Comparison of ENCODE assay signal across 9 mouse cellular contexts in the genomic region with DNA sequence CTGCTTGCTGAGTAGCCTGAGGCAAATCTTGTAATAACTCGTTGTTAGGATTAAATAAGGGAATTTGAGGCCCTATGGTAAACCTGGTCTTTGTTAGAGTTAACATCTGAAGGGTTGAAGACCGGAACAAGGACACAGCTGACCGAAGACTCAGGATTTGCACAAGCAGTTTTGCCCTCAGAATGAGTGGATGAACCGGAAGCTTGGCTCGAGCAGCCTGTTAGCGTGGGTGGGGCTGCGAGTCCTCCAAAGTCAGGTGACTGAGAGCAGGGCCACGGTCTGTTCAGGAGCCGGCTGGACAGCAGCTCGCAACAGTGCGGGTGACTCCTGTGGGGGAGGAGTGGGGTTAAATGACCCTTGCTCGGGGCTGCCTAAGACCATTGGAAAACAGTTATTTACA. TPM values are rescaled to one million over a fixed set of nuclear protein-coding genes. Genes with fewer than 3 reads are reported as not detected.
DNase-seq lines count a peak whose midpoint lies in the region; ATAC-seq lines count a peak whose summit lies in the region.
"Had no signal": no experiment of that assay in that cellular context is flagged by ENCODE, and none has a peak within 500 bp of the region (broad histone marks: within the 10 kb centered on the region; RNA-seq: fewer than 3 reads in every experiment).

No protein-coding gene starts in this region.

- peak overlapping the region; percentile 75 for H3K4me2 ChIP-seq in heart, embryonic 14.5 days (ENCODE audit: low read length)

- WGBS in heart, embryonic 14.5 days, result 42% methylated on average over 12 of the region's 12 CpGs

- H3K36me3 ChIP-seq in heart, embryonic 14.5 days (ENCODE audit: control insufficient read depth, insufficient read depth, low read length), result peaks cover 43% of the 10 kb centered on the region

- no peak overlapping the region for H3K9ac ChIP-seq in heart, embryonic 14.5 days (ENCODE audit: low read length)

- H3K4me3 ChIP-seq in heart, embryonic 14.5 days (ENCODE audit: control insufficient read depth in 1 of 2, insufficient read depth in 1 of 2, low read depth in 1 of 2, low read length in 2 of 2), result peak overlapping the region in 1 of 2 experiments; percentile 1; a peak in 1 of 4 replicates

- H3K27ac ChIP-seq in heart, embryonic 14.5 days (replicated peaks in 1 of 2; ENCODE audit: control insufficient read depth in 1 of 2, insufficient read depth in 1 of 2, low read depth in 2 of 2, low read length in 2 of 2), result peak overlapping the region in 1 of 2 experiments; percentile 41; a peak in 2 of 4 replicates
- H3K27ac ChIP-seq: macrophage had no signal

- H3K27me3 ChIP-seq in heart, embryonic 14.5 days (ENCODE audit: control insufficient read depth, insufficient read depth, low read length), result no peaks in the 10 kb centered on the region

- DNase-seq in ZHBTc4 (ENCODE audit: low read depth, low spot score), result peak; percentile 28
- DNase-seq in adrenal gland, postnatal 4 days (ENCODE audit: low spot score in 2 of 2), result peak; percentile 22 to 41
- peak; percentile 76 for DNase-seq in kidney, postnatal 14 days
- peak; percentile 78 for DNase-seq in lung, postnatal 36 days
- DNase-seq in spleen, postnatal 4 days (ENCODE audit: low spot score in 2 of 2), result no peak
- DNase-seq in left cerebral cortex, adult 18-20 months (ENCODE audit: low spot score in 2 of 2), result no peak
- DNase-seq in thymus, postnatal 10 days (ENCODE audit: low spot score in 2 of 2), result no peak

- H3K9me3 ChIP-seq in heart, embryonic 14.5 days (ENCODE audit: control insufficient read depth, low read length), result no peaks in the 10 kb centered on the region

- ATAC-seq in heart, embryonic 14.5 days (ENCODE audit: insufficient number of reproducible peaks, insufficient read depth, low FRiP score, low read depth), result no peak

- peaks cover 10 to 24% of the 10 kb centered on the region in 2 experiments for H3K4me1 ChIP-seq in heart, embryonic 14.5 days (ENCODE audit: control insufficient read depth in 2 of 2, insufficient read depth in 2 of 2, low read length in 2 of 2)

RNA-seq across cellular contexts. Expression of a gene that starts 2.8 kb away (rescaled TPM):
- total RNA-seq in adrenal gland, postnatal 4 days (2021), result 10 to 100 TPM; 86.4 to 86.8 TPM
- polyA plus RNA-seq in heart, embryonic 14.5 days (2014; fragmentation: Nextera tagmentation; extraction: Ambion mirVana), result 137 and 144 TPM in 2 replicates
- 100 to 1,000 TPM; 143 to 148 TPM for total RNA-seq in left cerebral cortex, adult 18-20 months (2021)

RNA-seq across cellular contexts. Expression of a gene that starts 57.7 kb away (rescaled TPM):
- 10 to 100 TPM; 45.4 to 49.9 TPM for total RNA-seq in adrenal gland, postnatal 4 days (2021)
- 62.7 and 62.9 TPM in 2 replicates for polyA plus RNA-seq in heart, embryonic 14.5 days (2014; fragmentation: Nextera tagmentation; extraction: Ambion mirVana)
- total RNA-seq in left cerebral cortex, adult 18-20 months (2021), result 10 to 100 TPM; 47.3 to 49.0 TPM

RNA-seq across cellular contexts. Expression of a gene that starts 58.3 kb away (rescaled TPM):
- total RNA-seq in adrenal gland, postnatal 4 days (2021), result 10 to 100 TPM; 12.6 to 12.8 TPM
- 11.5 and 13.6 TPM in 2 replicates for polyA plus RNA-seq in heart, embryonic 14.5 days (2014; fragmentation: Nextera tagmentation; extraction: Ambion mirVana)
- 10 to 100 TPM; 22.6 to 23.5 TPM for total RNA-seq in left cerebral cortex, adult 18-20 months (2021)

Comparison
In these comparisons a context has a peak if more than half of its experiments do, and no peak if none do; other contexts are left out.
1. DNase-seq: peak in ZHBTc4 (single experiment), adrenal gland, postnatal 4 days (2 of 2), kidney, postnatal 14 days (single experiment) and lung, postnatal 36 days (single experiment); none in spleen, postnatal 4 days (0 of 2), left cerebral cortex, adult 18-20 months (0 of 2) and thymus, postnatal 10 days (0 of 2).